Mouse (Mus musculus) midbrain, postnatal 0 days (tissue): ENCODE data around the gene Zfp511. TPM values are rescaled to one million over a fixed set of nuclear protein-coding genes. Genes with fewer than 3 reads are reported as not detected.
A peak's percentile ranks its signal among the peaks of the same experiment; 100 is the strongest.

Experiments
- ATAC-seq: fragments of 200-750 bp; cut with Nextera tagmentation; 2 replicates; pipeline ENCODE4 v1.8.0; 2017; ENCODE audit warnings: moderate number of reproducible peaks, mild to moderate bottlenecking, moderate TSS enrichment, moderate library complexity; ENCODE audit not compliant: low FRiP score
- DNase-seq: peaks from one replicate; pipeline ENCODE4 v3.0.0-alpha.2; 2015; ENCODE audit warnings: low spot score
- H3K27ac ChIP-seq: fragments of 300-500 bp; sonication (generic); 2 replicates; pipeline ENCODE4 v1.5.1; 2014; ENCODE audit warnings: low read depth, mild to moderate bottlenecking, low read length, mixed read lengths
- H3K27me3 ChIP-seq: fragments of 300-500 bp; sonication (generic); 2 replicates; pipeline ENCODE4 v1.6.1; 2014; ENCODE audit warnings: low read length, control low read depth, mixed read lengths; ENCODE audit not compliant: insufficient read depth
- H3K36me3 ChIP-seq: fragments of 300-500 bp; sonication (generic); 2 replicates; pipeline ENCODE4 v1.6.1; 2014; ENCODE audit warnings: low read length, control low read depth, mixed read lengths; ENCODE audit not compliant: insufficient read depth
- H3K4me1 ChIP-seq: fragments of 300-500 bp; sonication (generic); 2 replicates; pipeline ENCODE4 v1.6.1; 2014; ENCODE audit warnings: mild to moderate bottlenecking, control low read depth, antibody characterized with exemption, low read length, mixed read lengths; ENCODE audit not compliant: insufficient read depth
- H3K4me2 ChIP-seq: fragments of 300-500 bp; sonication (generic); 2 replicates; pipeline ENCODE4 v1.6.1; 2014; ENCODE audit warnings: low read depth, mild to moderate bottlenecking, low read length, mixed read lengths; ENCODE audit not compliant: poor library complexity, severe bottlenecking
- H3K4me3 ChIP-seq: fragments of 300-500 bp; sonication (generic); 2 replicates; pipeline ENCODE4 v1.5.1; 2014; ENCODE audit warnings: low read depth, mild to moderate bottlenecking, low read length, moderate library complexity
- H3K9ac ChIP-seq: fragments of 300-500 bp; sonication (generic); replicated peaks from 2 replicates; pipeline ENCODE4 v1.6.1; 2014; ENCODE audit warnings: mild to moderate bottlenecking, low read length, moderate library complexity, mixed read lengths; ENCODE audit not compliant: poor library complexity, severe bottlenecking
- H3K9me3 ChIP-seq: fragments of 300-500 bp; sonication (generic); 2 replicates; pipeline ENCODE4 v1.6.1; 2016; ENCODE audit warnings: low read length, control low read depth
- CTCF ChIP-seq: IDR thresholded peaks from 2 replicates; pipeline ENCODE4 v1.5.1; 2016; ENCODE audit warnings: antibody characterized with exemption, mild to moderate bottlenecking
- WGBS: fragments of 180-500 bp; shearing (Covaris S2); extraction: QIAGEN DNeasy Blood & Tissue Kit; methylation state at CpG from one replicate; pipeline ENCODE4 v1.1.7; 2014; 5-methylcytosine and 5-hydroxymethylcytosine counted together
- polyA plus RNA-seq: library from polyadenylated mRNA; unstranded; fragments of >200 nt; fragmentation: Nextera tagmentation; extraction: Ambion mirVana; gene quantifications from 2 replicates; pipeline ENCODE4 v1.2.1, GENCODE M21; 2015
- total RNA-seq: library from RNA; depleted of rRNA; stranded (reverse); fragments of >200 nt; gene quantifications from 2 replicates; pipeline ENCODE4 v1.2.3, GENCODE M21; 2014

Zfp511 gene
- total and polyA plus RNA-seq, 2 experiments from 2014 or later = 33.6 to 68.5 TPM

DNA sequence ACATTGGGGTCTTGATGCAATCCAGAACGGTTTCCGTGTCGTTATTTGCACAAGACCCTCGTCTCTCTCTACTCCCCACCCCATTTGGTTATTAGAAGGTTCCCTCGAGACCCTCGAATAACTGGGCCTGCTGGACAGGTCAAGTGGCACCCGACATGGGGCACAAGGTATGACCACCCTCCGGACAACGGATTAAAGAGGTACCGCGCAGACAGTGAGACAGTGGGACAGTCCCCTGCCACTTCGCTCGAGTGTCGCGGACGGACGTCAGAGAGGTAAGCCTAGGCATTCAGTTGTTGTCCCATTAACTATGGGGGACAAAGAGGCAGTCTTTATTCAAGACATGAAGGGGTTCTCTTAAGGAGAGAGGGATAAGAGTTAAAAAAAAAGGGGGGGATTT, 24.9 kb upstream of the Zfp511 start:
- no peak overlapping the region for H3K4me2 ChIP-seq
- over 99% methylated on average over 17 of the region's 17 CpGs for WGBS
- H3K9me3 ChIP-seq = no peaks in the 10 kb centered on the region
- H3K4me3 ChIP-seq = no peak overlapping the region
- no peak overlapping the region for H3K9ac ChIP-seq
- H3K4me1 ChIP-seq = no peaks in the 10 kb centered on the region
- no peak for DNase-seq
- H3K36me3 ChIP-seq = peaks cover 22% of the 10 kb centered on the region
- H3K27ac ChIP-seq = no peak overlapping the region
- ATAC-seq = no peak
- H3K27me3 ChIP-seq = no peaks in the 10 kb centered on the region
- TF ChIP-seq CTCF = no peak

DNA sequence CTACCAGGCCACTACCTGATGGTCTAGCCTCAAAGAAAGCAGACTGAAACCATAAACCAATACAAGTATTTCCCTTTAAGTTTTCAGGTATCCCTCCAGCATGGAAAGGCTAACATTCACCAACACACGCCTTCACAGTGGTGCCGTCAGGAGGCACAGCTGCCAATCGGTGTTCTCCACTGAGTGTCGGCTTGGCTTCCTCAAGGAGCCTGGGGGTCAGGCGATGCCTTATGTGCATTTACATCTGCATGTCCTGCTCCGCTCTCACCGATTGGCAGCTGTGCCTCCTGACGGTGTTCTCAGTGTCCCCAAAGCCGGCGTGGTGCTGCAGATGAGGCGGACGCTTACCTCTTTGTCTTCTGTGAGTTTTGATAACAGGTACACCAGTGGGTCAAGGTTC, 4.4 kb upstream of the Zfp511 start:
- no peak overlapping the region for H3K4me2 ChIP-seq
- H3K27ac ChIP-seq = no peak overlapping the region
- peaks cover 43% of the 10 kb centered on the region for H3K36me3 ChIP-seq
- WGBS = 96% methylated on average over 12 of the region's 12 CpGs
- no peaks in the 10 kb centered on the region for H3K9me3 ChIP-seq
- H3K9ac ChIP-seq = no peak overlapping the region
- no peak for TF ChIP-seq CTCF
- H3K27me3 ChIP-seq = no peaks in the 10 kb centered on the region
- no peak for ATAC-seq
- peaks cover 3% of the 10 kb centered on the region; the same call in 1 of the 2 replicates for H3K4me1 ChIP-seq
- H3K4me3 ChIP-seq = no peak overlapping the region
- DNase-seq = no peak

DNA sequence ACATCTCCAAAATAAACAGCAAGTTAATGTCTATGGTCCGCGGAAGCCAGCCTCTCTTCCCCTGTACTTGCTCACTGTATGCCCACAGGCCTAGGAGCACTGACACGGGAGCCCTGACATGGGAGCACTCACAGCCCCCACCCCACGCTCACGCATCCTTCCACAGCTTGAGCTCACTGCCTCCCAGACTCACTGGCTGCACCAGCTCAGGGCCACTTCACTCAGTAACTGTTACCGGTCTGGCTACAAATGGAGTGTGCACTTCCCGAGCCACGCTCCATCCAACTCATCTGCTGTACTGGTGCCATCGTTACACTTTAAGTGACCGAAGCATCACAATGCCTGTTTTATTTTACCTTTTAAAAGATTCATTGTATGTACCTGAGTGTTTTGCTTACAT, 3.8 kb upstream of the Zfp511 start:
- TF ChIP-seq CTCF = no peak
- WGBS = 96% methylated on average over 10 of the region's 10 CpGs

DNA sequence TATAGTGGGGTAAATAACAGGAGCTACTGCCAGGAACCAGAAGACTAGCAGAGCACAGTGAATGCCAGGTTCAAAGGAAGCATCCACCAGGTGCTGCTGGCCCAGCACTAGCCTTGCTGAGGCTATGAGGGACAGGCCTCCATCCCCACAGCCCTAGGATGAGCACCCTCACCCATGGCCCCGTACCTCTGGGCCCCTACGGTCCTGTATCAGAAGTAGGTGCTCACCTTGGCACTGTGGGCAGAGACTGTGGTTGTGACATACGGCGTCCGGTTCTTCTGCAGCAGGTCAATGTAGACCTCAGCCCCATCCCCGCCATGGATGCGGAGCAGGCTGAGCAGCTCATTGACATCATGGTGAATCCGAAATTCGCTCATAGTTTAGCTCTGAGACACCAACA, 2.8 kb upstream of the Zfp511 start:
- no peak for TF ChIP-seq CTCF
- no peak for ATAC-seq
- peaks cover 38% of the 10 kb centered on the region for H3K36me3 ChIP-seq
- H3K4me3 ChIP-seq = no peak overlapping the region
- H3K4me1 ChIP-seq = peaks cover 3% of the 10 kb centered on the region; the same call in 1 of the 2 replicates
- DNase-seq = no peak
- H3K9me3 ChIP-seq = no peaks in the 10 kb centered on the region
- no peak overlapping the region for H3K27ac ChIP-seq
- no peak overlapping the region for H3K9ac ChIP-seq
- no peak overlapping the region for H3K4me2 ChIP-seq
- WGBS = 93% methylated on average over 9 of the region's 9 CpGs
- no peaks in the 10 kb centered on the region for H3K27me3 ChIP-seq

More for the DNA sequence above, 3.8 kb upstream of the Zfp511 start:
- ATAC-seq = no peak
- Histone ChIP-seq H3K9ac (no peak overlapping the region), H3K27me3 (no peaks in the 10 kb centered on the region), H3K36me3 (peaks cover 43% of the 10 kb centered on the region), H3K4me3 (no peak overlapping the region), H3K9me3 (no peaks in the 10 kb centered on the region), H3K4me2 (no peak overlapping the region), H3K27ac (no peak overlapping the region), H3K4me1 (peaks cover 3% of the 10 kb centered on the region; the same call in 1 of the 2 replicates)
- DNase-seq = no peak

DNA sequence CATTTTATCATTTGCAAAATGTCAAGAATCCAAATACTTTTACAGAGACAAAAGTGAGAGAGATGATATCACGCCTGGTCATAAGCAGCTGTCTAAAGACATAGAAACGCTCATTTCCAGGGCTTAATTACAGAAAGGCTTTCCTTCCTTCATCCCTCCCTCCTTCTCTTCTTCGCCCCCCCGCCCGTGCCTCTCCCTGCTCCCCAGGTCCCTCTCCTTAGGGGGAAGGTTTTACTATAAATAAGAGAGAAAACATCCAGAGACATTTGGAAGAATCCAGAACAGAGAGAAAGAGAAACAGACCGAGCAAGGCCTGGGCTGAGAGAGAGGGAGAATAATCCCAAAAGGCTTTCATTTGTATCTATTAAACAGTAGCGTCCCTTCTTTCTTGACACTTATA, 735 bp upstream of the Zfp511 start:
- no peak for TF ChIP-seq CTCF
- no peak overlapping the region for H3K27ac ChIP-seq
- H3K4me1 ChIP-seq = peaks cover 3% of the 10 kb centered on the region; the same call in 1 of the 2 replicates
- DNase-seq = no peak
- H3K4me2 ChIP-seq = peak overlapping the region; percentile 73
- H3K9ac ChIP-seq = peak overlapping the region; percentile 87
- H3K36me3 ChIP-seq = peaks cover 30% of the 10 kb centered on the region
- H3K27me3 ChIP-seq = no peaks in the 10 kb centered on the region
- H3K4me3 ChIP-seq = peak overlapping the region; percentile 86
- whole genome bisulfite sequencing = 13% methylated on average over 6 of the region's 7 CpGs
- H3K9me3 ChIP-seq = no peaks in the 10 kb centered on the region
- ATAC-seq = no peak

DNA sequence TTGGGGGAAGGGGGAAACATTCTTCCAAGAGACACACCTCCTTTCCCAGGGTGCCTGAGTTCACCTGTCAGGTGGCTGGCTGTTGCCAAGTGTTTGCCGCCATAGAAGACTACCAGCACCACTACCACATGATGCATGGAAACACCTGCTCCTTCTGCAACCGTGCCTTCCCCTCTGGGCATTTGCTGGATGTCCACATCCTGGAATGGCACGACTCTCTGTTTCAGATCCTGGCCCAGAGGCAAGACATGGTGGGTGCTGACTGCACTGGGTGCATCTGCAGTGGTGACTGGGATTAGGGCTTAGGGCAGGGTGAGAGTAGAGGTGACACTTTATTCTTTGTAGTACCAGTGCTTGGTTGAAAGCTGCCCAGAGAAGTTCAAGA, 972 bp downstream of the Zfp511 start:
- Histone ChIP-seq H3K9ac (peak overlapping the region; percentile 87), H3K4me2 (peak overlapping the region; percentile 73), H3K4me3 (peak overlapping the region; percentile 86), H3K4me1 (peaks cover 3% of the 10 kb centered on the region; the same call in 1 of the 2 replicates), H3K9me3 (no peaks in the 10 kb centered on the region), H3K27me3 (no peaks in the 10 kb centered on the region), H3K36me3 (peaks cover 22% of the 10 kb centered on the region), H3K27ac (no peak overlapping the region)
- no peak for TF ChIP-seq CTCF
- DNase-seq (no peak), ATAC-seq (0 out of 2 replicates have a peak, but pooled peaks have one; percentile 5)
- WGBS = 58% methylated on average over 3 of the region's 3 CpGs
